Mouse (Mus musculus): ENCODE results near the gene Cpm. TPM values are rescaled to one million over a fixed set of nuclear protein-coding genes. Genes with fewer than 3 reads are reported as not detected.

Gene Cpm
- total and polyA plus RNA-seq, 3 experiments: 0.04 to 0.31 (median 0.17) TPM

GRCm38 (mm10) chr10:117656985-117657658 lies 27.8 kb downstream of the Cpm start:
- no peak for TF ChIP-seq TCF12 (IDR thresholded peaks at IDR 0.05; ENCODE audit: low read depth, low read length)
- no peak for TF ChIP-seq GABPA (IDR thresholded peaks at IDR 0.05; ENCODE audit: insufficient replicate concordance, low read depth, low read length)
- TF ChIP-seq MAX (IDR thresholded peaks at IDR 0.05; ENCODE audit: low read length): no peak
- TF ChIP-seq NRF1 (IDR thresholded peaks at IDR 0.05; ENCODE audit: low read depth, low read length): no peak
- no peak for TF ChIP-seq MEF2A (IDR thresholded peaks at IDR 0.05; ENCODE audit: borderline replicate concordance, low read depth, low read length)
- no peak for TF ChIP-seq MXI1 (IDR thresholded peaks at IDR 0.05; ENCODE audit: low read depth, low read length)
- H3K4me1 ChIP-seq (ENCODE audit: control insufficient read depth in 1 of 2, insufficient read depth in 2 of 2): peaks cover 0 to 12% of the 10 kb centered on the region in 2 experiments; a peak in 2 of 4 replicates
- no peaks in the 10 kb centered on the region for H3K27me3 ChIP-seq (replicated peaks)
- no peaks in the 10 kb centered on the region for H3K79me2 ChIP-seq (replicated peaks; ENCODE audit: control insufficient read depth, extremely low read depth, insufficient read depth, poor library complexity, severe bottlenecking)
- H3K36me3 ChIP-seq (replicated peaks in 1 of 2; ENCODE audit: control insufficient read depth in 1 of 2, insufficient read depth in 1 of 2, low read length in 1 of 2): no peaks in the 10 kb centered on the region
- H3K4me3 ChIP-seq (replicated peaks in 1 of 3; ENCODE audit: low read depth in 2 of 3, low read length in 2 of 3, poor library complexity in 1 of 3): no peak overlapping the region
- no peak overlapping the region for H3K9ac ChIP-seq (ENCODE audit: insufficient read depth, low read depth)
- no peak for DNase-seq (ENCODE audit: extremely low read depth)
- H3K27ac ChIP-seq (ENCODE audit: insufficient read depth, low read depth): no peak overlapping the region
- in situ Hi-C loops (cut with MboI; ENCODE audit: low pct_ligation_motif_present, low pct_unique_long_range_greater_than_20kb, low sequenced_read_pairs): no loop called here
- H3K4me2 ChIP-seq (ENCODE audit: insufficient read depth, low read depth, poor library complexity, severe bottlenecking): no peak overlapping the region
- no peaks in the 10 kb centered on the region for H3K9me3 ChIP-seq (replicated peaks; ENCODE audit: low read length)
- dilution Hi-C loops (cut with MboI; ENCODE audit: extremely low pct_ligation_motif_present, extremely low pct_unique_long_range_greater_than_20kb, low sequenced_read_pairs): no loop called here

DNA sequence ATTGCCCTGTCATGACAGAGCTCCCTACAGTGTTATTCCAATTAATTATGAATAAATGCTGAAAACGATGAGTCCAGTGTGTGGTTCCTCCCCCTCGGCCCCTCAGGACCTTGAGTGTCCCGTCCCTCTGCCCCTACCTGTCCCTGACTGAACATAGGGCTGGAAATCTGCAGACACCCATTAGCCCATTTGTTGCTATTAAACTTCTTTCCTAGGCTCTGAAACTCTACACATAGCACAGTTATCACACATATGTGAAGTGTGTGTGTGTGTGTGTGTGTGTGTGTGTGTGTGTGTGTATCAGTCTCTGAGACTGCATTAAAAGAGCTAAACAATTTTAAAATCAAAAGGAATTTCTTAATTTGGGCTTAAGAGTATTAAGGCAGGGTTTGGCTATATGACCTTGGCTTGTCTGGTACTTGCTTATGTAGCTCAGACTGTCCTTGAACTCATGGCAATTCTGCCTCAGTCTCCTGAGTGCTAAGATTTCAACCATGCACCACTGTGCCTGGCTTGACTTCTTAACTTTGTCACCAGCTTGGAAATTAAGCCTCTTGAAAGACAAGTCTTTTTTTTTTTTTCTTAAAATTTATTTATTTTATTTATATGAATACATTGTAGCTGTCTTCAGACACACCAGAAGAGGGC lies 28.5 kb downstream of the Cpm start:
- Histone ChIP-seq H3K4me2 (ENCODE audit: insufficient read depth, low read depth, poor library complexity, severe bottlenecking) (no peak overlapping the region), H3K9ac (ENCODE audit: insufficient read depth, low read depth) (no peak overlapping the region), H3K4me3 (replicated peaks in 1 of 3; ENCODE audit: low read depth in 2 of 3, low read length in 2 of 3, poor library complexity in 1 of 3) (no peak overlapping the region), H3K9me3 (replicated peaks; ENCODE audit: low read length) (no peaks in the 10 kb centered on the region), H3K4me1 (ENCODE audit: control insufficient read depth in 1 of 2, insufficient read depth in 2 of 2) (peaks cover under 1 to 8% of the 10 kb centered on the region in 2 experiments; a peak in 2 of 4 replicates), H3K79me2 (replicated peaks; ENCODE audit: control insufficient read depth, extremely low read depth, insufficient read depth, poor library complexity, severe bottlenecking) (no peaks in the 10 kb centered on the region), H3K27me3 (replicated peaks) (no peaks in the 10 kb centered on the region), H3K36me3 (replicated peaks in 1 of 2; ENCODE audit: control insufficient read depth in 1 of 2, insufficient read depth in 1 of 2, low read length in 1 of 2) (no peaks in the 10 kb centered on the region), H3K27ac (ENCODE audit: insufficient read depth, low read depth) (no peak overlapping the region)
- no peak for DNase-seq (ENCODE audit: extremely low read depth)
- dilution Hi-C loops (cut with MboI; ENCODE audit: extremely low pct_ligation_motif_present, extremely low pct_unique_long_range_greater_than_20kb, low sequenced_read_pairs): no loop called here
- in situ Hi-C loops (cut with MboI; ENCODE audit: low pct_ligation_motif_present, low pct_unique_long_range_greater_than_20kb, low sequenced_read_pairs): no loop called here
- TF ChIP-seq NELFE (IDR thresholded peaks at IDR 0.05; ENCODE audit: low read depth, low read length) (no peak), MXI1 (IDR thresholded peaks at IDR 0.05; ENCODE audit: low read depth, low read length) (no peak), SIN3A (IDR thresholded peaks at IDR 0.05; ENCODE audit: low read length) (no peak), MAFK (IDR thresholded peaks at IDR 0.05; ENCODE audit: insufficient replicate concordance, low read length) (no peak), PAX5 (IDR thresholded peaks at IDR 0.05; ENCODE audit: low read length) (no peak)
